Mouse (Mus musculus): Measurements from ENCODE around the gene Trappc12. TPM values are rescaled to one million over a fixed set of nuclear protein-coding genes. Genes with fewer than 3 reads are reported as not detected.

Trappc12 gene
- polyA plus RNA-seq (2012; fragmentation: generic; extraction: Trizol) = 10 to 100 TPM in 1 of 2 experiments, 1 to 10 TPM in 1; 6.9 to 28.3 TPM

DNA sequence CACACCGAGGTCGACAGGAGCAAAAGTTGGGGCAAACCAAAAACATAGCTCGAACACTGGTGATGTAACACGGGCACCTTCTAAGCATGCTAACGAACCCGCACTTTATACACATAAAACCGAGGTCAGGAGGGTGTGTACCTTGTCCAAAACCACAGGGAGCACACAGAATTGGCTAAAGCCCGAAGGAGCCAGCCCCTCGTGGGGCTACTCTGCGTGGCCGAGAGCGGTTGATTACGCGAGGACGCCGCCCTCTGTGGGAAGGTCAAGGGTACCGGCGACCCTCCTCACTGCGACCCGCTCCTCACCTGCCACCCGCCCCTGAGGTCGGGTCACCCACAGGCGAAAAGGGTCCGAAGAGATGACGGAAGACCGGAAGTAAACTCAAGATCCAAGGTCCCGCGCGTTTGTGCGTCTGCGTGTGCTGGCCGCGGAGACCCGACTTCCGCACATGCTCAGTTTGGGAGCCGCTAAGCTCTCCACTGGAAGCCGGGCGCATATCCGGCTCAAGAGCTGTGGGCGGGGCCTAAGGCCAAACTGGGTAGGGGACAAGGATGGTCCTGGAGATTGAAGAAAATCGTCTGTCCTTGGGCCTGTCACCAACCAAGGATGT lies at the start of gene Trappc12:
Gene Trappc12 (minus strand): TSS at position 452 of the 613 bp plus-strand sequence.

GRCm38 (mm10) chr12:28751508-28752263 lies 1.4 kb upstream of the Trappc12 start, which contains the start of gene Eipr1:
Eipr1 (plus strand) TSS chr12:28751803.

DNA sequence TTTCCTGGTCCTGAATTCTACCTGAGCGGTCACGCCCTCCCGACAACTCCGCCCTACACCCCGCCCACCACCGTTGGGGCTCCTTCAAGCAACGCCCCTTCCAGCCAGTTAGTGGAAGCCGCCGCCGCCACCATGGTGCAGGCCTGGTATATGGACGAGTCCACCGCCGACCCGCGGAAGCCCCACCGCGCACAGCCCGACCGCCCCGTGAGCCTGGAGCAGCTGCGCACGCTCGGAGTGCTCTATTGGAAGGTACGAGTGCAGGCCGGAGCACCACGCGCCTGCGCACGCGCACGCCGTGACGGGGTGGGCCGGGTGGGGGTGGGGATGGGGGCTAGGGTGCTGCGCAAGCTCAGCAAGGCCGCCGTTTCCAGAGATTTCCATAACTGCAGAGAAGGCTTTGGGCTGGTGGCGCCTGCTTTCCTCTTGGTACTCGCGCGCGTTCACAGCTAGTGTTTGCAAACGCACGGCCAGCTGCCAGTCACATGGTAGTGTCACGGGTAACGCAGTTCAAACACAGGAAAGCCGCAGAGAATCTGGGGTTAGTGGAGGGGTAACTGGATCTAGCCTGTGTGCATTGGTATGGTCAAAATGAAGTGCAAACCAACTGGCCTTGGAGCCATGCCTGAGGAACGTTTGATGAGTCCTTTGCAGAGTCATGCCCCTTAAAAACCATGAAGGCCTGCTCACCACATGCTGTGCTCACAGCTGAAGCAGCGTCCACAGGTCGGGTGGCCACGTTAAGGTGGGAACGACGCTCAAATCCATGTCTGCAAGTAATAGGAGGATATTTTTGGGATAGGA lies 74.9 kb downstream of the Trappc12 start, which contains the start of gene Adi1:
Gene Adi1 (plus strand): TSS at position 111 of the 804 bp plus-strand sequence.

DNA sequence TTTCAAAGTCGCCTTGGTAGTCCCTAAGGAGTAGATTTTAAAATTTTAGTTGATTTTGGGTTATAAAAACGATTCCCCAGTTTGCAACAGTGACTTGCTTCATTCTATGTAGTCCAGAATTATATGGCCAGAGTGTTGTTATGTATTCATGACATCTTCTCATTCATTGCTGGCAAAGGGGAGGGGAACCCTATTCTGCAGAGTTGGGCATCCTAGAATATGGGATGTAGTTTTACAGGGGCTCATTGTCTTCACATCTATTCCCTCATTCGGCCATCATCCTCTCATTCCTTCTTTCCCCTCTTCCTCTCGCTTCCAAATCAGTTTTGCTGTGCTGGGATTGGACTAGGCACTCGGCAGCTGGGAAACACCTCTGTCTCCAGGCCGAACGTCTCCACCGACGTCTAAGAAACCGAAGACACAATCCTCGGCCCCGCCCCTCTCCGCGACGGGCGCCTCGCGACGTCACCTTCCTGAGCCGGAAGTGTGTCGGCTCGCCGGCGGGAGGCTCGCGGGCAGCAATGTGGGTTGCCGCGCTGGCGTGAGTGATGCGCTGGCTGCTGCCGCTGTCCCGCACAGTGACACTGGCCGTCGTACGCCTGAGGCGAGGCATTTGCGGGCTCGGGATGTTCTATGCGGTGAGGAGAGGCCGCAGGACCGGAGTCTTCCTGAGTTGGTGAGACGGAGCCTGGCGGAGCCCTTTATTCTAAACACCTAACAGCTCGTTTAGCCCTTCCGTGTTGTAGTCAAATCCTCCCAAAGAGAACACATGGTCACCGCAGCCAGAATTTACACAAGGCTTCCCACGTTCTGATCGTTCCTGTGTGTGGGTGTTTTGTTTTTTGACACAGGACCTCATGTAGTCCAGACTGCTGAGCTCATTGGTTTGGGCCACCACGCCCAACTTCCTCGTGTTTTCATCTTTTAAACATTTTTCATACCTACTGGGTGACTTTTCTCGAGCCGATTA lies 100.8 kb downstream of the Trappc12 start, which contains the start of gene Rnaseh1:
Gene Rnaseh1 (plus strand): TSS at position 462 of the 970 bp plus-strand sequence.

Other genes with a start within 250 kb of the Trappc12 start
- gene Dcdc2c, start 198.1 kb downstream of the Trappc12 start, polyA plus RNA-seq (2012; fragmentation: generic; extraction: Trizol) = under 1 TPM in 1 of 2 experiments, not detected in 1; 0.04 TPM
- gene Allc, start 167.9 kb downstream of the Trappc12 start, polyA plus RNA-seq (2012; fragmentation: generic; extraction: Trizol) = not detected
- gene Colec11, start 127.1 kb downstream of the Trappc12 start, polyA plus RNA-seq (2012; fragmentation: generic; extraction: Trizol) = under 1 TPM in 1 of 2 experiments, not detected in 1; 0.08 TPM
- 100 to 1,000 TPM; 535 to 899 TPM for gene Rps7, start 114.5 kb downstream of the Trappc12 start, polyA plus RNA-seq (2012; fragmentation: generic; extraction: Trizol)
- gene Rnaseh1, start 100.9 kb downstream of the Trappc12 start, polyA plus RNA-seq (2012; fragmentation: generic; extraction: Trizol) = 1 to 10 TPM; 2.4 to 9.4 TPM
- gene Adi1, start 75.2 kb downstream of the Trappc12 start, polyA plus RNA-seq (2012; fragmentation: generic; extraction: Trizol) = 10 to 100 TPM; 12.3 to 23.2 TPM
- gene Eipr1, start 1.3 kb upstream of the Trappc12 start, polyA plus RNA-seq (2012; fragmentation: generic; extraction: Trizol) = 10 to 100 TPM; 19.0 to 23.2 TPM